Mouse (Mus musculus) macrophage (primary cell): ENCODE results near the gene Tmem205. TPM values are rescaled to one million over a fixed set of nuclear protein-coding genes. Genes with fewer than 3 reads are reported as not detected.
A peak's percentile ranks its signal among the peaks of the same experiment; 100 is the strongest.

Source experiments
- H3K27ac ChIP-seq: fragments of 350-480 bp; formaldehyde crosslinking; 2 replicates; pipeline ENCODE4 v1.9.0; 2021
- H3K36me3 ChIP-seq: fragments of 350-480 bp; formaldehyde crosslinking; 2 replicates; pipeline ENCODE4 v1.9.0; 2021; ENCODE audit errors: inconsistent target
- H3K4me3 ChIP-seq: fragments of 350-480 bp; formaldehyde crosslinking; 2 replicates; pipeline ENCODE4 v1.9.0; 2021; ENCODE audit errors: inconsistent target
- H3K79me2 ChIP-seq: fragments of 350-480 bp; formaldehyde crosslinking; 2 replicates; pipeline ENCODE4 v1.9.0; 2021; ENCODE audit errors: inconsistent target
- WGBS: methylation state at CpG from one replicate; pipeline ENCODE4 v1.1.7; 2026; ENCODE audit warnings: inconsistent platforms; ENCODE audit not compliant: missing documents; 5-methylcytosine and 5-hydroxymethylcytosine counted together
- polyA plus RNA-seq: library from polyadenylated mRNA; stranded (reverse); fragments of 250-400 nt; gene quantifications from 3 replicates; pipeline ENCODE4 v1.2.4, GENCODE M21; 2018; ENCODE audit warnings: inconsistent platforms
- total RNA-seq, 78 experiments: library from RNA; depleted of rRNA; stranded (reverse); fragments of 250-400 nt; gene quantifications; 1 replicate in 9 of 78; 2 replicates in 24 of 78; 3 replicates in 43 of 78; 4 replicates in 2 of 78; pipeline ENCODE4 v1.2.4; 2018; ENCODE audit warnings: inconsistent platforms in 56 of 78

The Tmem205 gene
- 10 to 100 TPM in 13 of 26 experiments, 1 to 10 TPM in 13; 1.2 to 40.1 (median 10.5) TPM for total RNA-seq (2018; cell fraction: chromatin; rRNA removed)
- 10 to 100 TPM; 29.1 to 56.4 (median 38.6) TPM for total RNA-seq (2018; cell fraction: cytosol; rRNA removed)
- total RNA-seq (2018; cell fraction: nucleus; rRNA removed): 10 to 100 TPM in 25 of 26 experiments, 1 to 10 TPM in 1; 10.0 to 47.0 (median 18.5) TPM
- polyA plus RNA-seq: 14.3 to 71.0 TPM (median 48.2 TPM) in 3 replicates

DNA sequence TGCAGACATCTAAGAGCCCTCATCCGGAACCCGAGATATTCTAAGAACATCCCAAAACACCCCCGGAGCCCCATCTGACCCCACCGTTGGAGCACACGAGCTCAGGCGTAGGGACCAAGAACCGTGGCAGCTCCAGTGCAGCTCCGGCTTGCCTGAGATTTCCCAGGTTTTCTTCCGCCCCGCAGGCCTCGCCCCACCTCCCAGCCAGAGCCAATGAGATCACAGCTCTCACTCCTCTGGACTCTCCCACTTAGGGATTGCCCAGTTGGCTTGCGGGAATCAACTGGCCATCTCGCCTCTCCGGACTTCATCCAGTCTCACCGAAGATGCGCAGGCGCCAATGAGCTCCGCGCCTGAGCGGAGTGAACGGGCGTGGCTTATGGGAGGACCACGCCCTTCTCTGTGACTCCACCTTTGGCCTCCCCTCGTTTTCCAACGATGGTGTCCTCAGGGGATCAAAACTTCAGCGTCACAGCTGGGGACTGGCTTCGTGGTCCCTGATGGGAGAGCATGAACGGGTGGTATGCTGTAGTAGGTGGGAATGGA is at the start of gene Tmem205, which contains the start of gene Ccdc159:
Gene Tmem205, minus strand, starts transcription at position 349 of the 546 bp plus-strand sequence.
Gene Ccdc159, plus strand, starts transcription at position 264 of the 546 bp plus-strand sequence.
- Histone ChIP-seq H3K79me2 (peaks cover 11% of the 10 kb centered on the region; the same call in 1 of the 2 replicates), H3K36me3 (no peaks in the 10 kb centered on the region), H3K27ac (peak within 1 kb of the TSS; percentile 75), H3K4me3 (peak within 1 kb of the TSS; percentile 73)
- under 1% methylated on average over 28 of the region's 28 CpGs for WGBS

DNA sequence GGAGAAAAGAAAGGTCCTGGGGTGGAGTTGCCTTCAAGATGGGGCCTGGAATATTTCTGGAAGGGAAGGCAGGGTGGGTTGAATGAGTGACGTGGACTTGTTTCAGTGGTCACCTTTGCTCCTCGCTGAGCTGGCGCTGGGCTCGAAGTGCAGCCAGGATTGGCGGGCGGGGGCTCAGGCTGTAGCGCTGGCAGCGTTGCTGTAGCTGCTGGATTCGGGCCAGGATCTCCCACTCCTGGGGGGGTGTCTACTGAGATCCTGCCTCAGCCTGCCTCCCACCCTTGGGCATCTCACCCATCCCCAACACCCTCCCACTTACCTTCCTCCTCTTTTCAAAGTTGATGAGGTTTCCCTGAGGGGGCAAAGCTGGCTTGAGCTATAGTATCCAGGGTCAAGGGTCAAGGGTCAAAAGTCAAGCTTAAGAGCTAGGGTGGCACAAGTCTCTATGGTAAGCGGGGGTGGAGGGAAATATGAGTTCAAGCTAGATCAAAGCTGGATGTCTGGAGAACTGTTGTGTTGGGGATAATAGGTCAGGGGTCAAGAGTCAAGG is 49.3 kb upstream of the Tmem205 start:
- H3K36me3 ChIP-seq: no peaks in the 10 kb centered on the region
- H3K4me3 ChIP-seq: no peak overlapping the region
- WGBS: 85% methylated on average over 10 of the region's 10 CpGs
- H3K27ac ChIP-seq: no peak overlapping the region
- H3K79me2 ChIP-seq: no peaks in the 10 kb centered on the region

DNA sequence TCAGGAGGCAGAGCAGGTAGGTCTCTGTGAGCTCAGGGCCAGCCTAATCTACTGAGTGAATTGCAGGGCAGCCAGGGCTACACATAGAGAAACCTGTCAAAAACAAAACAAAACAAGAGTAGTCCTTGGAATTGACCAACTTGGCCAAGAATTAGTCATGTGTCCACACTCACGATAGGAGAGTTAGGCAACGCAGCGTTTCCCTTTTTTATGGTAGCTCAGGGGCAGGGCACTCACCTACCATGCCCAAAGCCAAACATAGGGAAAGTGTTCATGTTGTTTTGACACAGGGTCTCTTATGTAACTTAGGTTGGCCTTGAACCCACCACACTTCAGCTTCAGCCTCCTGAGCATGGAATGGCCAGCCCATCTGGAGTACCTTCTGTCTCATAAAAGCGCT is 41.9 kb upstream of the Tmem205 start:
- Histone ChIP-seq H3K27ac (no peak overlapping the region), H3K36me3 (no peaks in the 10 kb centered on the region), H3K4me3 (no peak overlapping the region), H3K79me2 (no peaks in the 10 kb centered on the region)
- WGBS: 72% methylated on average over 4 of the region's 4 CpGs

DNA sequence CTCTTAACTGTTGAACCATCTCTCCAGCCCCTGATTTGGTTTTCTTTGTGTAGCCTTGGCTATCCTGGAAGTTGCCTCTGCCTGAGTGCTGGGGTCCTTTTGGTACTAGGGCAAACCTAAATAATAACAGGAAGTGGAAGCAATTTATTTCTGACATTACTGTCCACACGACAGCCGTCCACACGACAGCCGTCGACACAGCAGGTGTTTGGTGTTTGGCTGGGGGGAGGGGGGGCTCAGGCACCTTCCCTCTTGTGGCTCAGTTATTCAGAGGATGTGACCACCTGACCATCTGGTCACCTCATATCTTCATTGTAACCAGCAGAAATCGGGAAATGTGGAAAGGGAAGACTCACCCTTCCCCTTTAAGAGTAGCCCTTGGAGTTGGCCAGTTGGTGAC is 41.5 kb upstream of the Tmem205 start:
- H3K36me3 ChIP-seq: no peaks in the 10 kb centered on the region
- H3K4me3 ChIP-seq: no peak overlapping the region
- H3K27ac ChIP-seq: no peak overlapping the region
- 37% methylated on average over 6 of the region's 6 CpGs for WGBS
- H3K79me2 ChIP-seq: no peaks in the 10 kb centered on the region

DNA sequence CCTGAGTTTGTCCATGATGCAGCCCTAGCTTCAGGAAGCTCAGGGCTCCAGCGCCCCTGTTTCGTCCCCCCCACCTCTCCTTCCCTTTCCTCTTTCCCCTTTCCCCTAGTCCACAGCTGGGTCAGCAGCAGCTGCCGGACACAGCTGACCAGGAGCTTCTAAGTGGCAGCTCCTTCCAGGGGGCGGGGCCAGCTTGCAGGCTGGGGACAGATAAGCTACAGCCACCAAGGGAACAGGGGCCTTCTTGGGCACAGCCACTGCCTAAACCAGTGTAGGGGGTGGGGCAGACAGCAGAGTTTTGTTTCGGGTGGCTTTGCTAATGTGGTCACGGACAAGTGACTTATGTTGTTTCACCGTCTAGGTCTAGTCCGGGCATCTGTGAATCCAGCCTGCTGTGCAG is 36.1 kb upstream of the Tmem205 start, which contains the start of gene Epor:
Gene Epor, minus strand, starts transcription at position 90 of the 400 bp plus-strand sequence.
- Histone ChIP-seq H3K4me3 (peak within 1 kb of the TSS; percentile 18), H3K27ac (no peak within 1 kb of the TSS), H3K79me2 (no peaks in the 10 kb centered on the region), H3K36me3 (no peaks in the 10 kb centered on the region)
- 43% methylated on average over 8 of the region's 8 CpGs for WGBS

DNA sequence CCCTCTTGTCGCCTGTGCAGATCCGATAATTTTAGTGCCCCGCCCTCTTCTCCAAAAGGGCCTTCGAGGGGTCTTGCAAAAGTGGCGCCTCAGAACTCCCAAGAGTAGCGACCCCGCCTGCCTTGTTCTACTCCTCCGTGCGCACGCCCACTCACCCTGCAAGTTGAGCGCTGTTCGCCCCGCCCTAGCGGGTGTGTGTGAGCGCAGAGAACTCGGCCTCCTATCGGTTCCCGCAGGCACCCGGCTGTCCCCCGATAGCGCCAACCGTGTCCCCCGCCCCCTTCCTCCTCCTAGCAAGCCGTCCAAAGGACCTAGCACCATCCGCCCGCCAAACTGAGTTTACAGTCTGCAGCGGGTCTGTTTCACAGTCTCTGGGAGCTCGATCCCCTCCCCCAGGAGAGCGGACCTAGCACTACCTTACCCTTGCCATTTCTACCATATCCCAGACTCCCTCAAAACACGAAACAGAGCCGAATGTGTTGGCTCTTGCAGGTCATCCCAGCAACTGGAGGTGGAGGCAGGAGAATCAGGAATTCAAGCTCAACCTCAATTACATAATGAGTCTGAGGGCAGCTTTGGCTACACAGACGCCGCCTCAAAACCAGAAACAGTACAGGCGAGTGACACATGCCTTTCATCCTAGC is 35.2 kb upstream of the Tmem205 start:
- no peaks in the 10 kb centered on the region for H3K36me3 ChIP-seq
- H3K79me2 ChIP-seq: no peaks in the 10 kb centered on the region
- 7% methylated on average over 27 of the region's 34 CpGs for WGBS
- no peak overlapping the region for H3K27ac ChIP-seq
- H3K4me3 ChIP-seq: peak overlapping the region; percentile 18

DNA sequence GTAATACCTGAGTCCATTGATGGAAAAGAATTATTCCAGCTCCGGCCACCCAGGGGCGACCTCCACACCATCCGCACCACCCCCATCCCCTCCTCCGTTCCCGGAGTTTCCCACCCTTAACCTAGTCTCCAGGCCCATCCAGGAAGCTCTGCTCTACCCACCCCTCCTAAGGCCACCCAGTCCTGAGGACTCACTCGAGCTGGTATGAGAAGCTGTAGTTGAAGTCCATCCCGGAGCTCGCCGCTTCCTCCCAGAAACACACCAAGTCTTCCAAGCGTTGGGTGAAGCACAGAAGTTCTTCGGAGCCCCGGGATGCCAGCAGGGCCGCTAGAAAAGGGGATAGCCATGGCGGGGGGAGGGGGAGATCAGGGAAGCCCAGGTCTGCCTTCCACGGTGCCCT is 34.7 kb upstream of the Tmem205 start:
- no peaks in the 10 kb centered on the region for H3K79me2 ChIP-seq
- H3K27ac ChIP-seq: no peak overlapping the region
- H3K36me3 ChIP-seq: no peaks in the 10 kb centered on the region
- peak overlapping the region; percentile 18 for H3K4me3 ChIP-seq
- 2% methylated on average over 15 of the region's 15 CpGs for WGBS

DNA sequence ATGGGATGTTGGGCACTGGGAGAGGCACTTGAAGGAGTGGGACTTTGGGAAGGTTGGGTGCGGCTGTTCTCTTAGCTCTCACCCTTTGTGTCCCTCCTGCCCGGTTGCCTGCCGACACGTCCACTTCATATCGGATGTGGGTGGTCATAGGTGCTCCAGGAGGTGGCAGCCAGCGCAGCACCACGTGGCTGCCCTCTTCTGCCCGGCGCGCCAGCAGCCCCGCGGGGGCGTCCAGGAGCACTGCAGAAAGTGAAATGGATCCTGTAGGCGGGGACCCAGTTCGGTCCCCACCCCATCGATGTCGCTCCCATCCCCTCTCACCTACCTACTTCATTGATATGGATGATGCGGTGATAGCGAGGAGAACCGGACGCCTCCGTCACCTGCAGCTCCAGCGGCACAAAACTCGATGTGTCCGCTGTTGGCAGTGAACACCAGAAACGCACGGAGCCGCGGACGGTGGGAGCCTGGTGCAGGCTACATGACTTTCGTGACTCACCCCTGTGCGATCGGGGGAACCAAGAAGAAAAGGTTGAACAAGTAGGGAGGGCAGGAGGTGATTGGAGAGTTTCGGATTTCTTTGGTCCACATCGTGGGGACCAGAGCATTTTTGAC is 34.1 kb upstream of the Tmem205 start:
- Histone ChIP-seq H3K79me2 (no peaks in the 10 kb centered on the region), H3K27ac (no peak overlapping the region), H3K36me3 (no peaks in the 10 kb centered on the region), H3K4me3 (no peak overlapping the region; the same call in 1 of the 2 replicates)
- whole genome bisulfite sequencing: 6% methylated on average over 34 of the region's 35 CpGs

DNA sequence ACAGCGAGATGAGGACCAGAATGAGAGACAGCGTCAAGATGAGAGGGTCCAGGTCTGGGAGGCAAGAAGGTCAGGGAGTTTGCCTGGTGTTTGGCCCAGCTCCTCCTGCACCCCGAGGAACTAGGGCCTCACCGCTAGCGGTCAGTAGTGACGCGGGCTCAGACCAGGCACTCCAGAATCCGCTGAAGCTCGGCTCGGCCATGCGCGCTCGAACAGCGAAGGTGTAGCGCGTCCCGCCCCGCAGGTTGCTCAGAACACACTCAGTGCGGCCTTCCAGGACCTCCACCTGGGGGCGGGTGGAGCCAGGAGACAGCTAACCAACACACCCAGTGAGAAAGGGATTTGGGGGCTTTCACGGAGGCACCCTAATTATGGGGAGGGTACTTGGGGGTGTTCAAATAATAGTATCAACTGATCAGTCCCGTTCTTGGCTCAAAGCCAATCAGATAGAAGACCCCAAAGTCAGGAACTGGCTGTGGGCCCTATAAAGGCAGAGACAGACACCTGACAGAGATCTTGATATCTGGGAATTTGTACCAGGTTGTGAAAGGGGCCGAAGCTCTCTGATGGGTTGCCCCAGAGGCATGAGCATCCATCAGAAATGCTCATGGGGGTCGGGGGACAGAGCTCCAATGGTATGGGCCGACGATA is 33.3 kb upstream of the Tmem205 start:
- Histone ChIP-seq H3K79me2 (no peaks in the 10 kb centered on the region), H3K27ac (no peak overlapping the region), H3K36me3 (no peaks in the 10 kb centered on the region), H3K4me3 (no peak overlapping the region)
- 88% methylated on average over 26 of the region's 26 CpGs for WGBS

DNA sequence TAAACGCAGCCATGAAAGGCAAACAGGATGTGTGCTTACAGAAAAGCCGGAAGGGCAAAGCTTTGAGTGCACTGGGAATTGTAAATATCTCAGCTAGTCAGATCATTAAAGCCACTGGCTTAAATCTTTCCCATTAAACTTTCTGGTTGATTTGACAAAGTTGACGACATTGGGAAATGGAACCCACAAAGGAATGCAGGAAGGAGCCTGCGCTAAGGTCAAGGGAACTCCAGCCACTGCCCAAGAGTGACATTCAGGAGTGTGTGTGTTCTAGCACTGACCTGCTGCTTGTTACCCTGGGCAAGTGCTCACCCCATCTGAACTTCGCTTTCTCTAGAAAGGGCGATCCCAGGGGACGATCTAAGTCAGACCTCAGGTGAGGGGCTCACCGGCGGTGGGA is 32.8 kb upstream of the Tmem205 start:
- WGBS: 90% methylated on average over 9 of the region's 9 CpGs
- Histone ChIP-seq H3K27ac (no peak overlapping the region), H3K79me2 (no peaks in the 10 kb centered on the region), H3K36me3 (no peaks in the 10 kb centered on the region), H3K4me3 (no peak overlapping the region)

DNA sequence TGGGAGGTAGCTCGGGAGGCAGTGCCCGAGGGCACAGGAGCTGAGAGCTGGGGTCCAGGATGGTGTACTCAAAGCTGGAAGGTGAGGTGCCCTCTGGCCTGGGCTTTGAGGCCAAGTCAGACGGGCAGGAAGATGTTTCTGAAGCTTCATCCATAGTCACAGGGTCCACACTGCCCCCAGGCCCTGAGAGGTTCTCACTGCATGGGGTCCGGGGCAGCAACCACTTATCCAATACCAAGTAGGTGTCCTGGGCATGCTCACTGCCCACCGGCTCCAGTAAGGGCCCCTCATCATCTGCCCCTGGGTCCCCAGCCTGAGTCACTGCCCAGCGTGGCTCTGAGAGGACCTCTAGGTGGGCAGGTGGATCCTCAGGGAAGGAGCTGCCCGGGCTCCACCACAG is 31.9 kb upstream of the Tmem205 start:
- 94% methylated on average over 7 of the region's 7 CpGs for WGBS
- Histone ChIP-seq H3K79me2 (no peaks in the 10 kb centered on the region), H3K36me3 (no peaks in the 10 kb centered on the region), H3K27ac (no peak overlapping the region), H3K4me3 (no peak overlapping the region)

DNA sequence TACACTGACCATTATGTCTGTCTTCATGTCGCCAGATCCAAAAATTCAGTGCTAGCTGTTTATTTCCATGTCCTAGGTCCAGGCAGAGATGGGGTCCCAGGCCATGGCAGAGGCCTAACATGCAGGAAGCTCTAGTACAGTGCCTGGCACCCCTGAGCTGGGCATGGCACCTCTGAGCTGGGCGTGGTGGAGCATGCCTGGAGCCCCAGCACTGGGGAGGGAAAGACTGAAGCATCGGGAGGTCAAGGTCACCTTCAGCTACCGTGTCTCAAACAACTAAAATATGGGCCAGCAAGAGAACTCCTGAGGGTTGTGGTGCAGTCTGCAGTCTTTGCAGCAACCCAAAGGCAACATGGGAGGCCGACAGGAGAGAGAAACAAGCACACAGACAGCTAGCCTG is 31.0 kb upstream of the Tmem205 start:
- H3K36me3 ChIP-seq: no peaks in the 10 kb centered on the region
- H3K4me3 ChIP-seq: no peak overlapping the region
- no peaks in the 10 kb centered on the region for H3K79me2 ChIP-seq
- WGBS: 97% methylated on average over 5 of the region's 5 CpGs
- H3K27ac ChIP-seq: no peak overlapping the region

DNA sequence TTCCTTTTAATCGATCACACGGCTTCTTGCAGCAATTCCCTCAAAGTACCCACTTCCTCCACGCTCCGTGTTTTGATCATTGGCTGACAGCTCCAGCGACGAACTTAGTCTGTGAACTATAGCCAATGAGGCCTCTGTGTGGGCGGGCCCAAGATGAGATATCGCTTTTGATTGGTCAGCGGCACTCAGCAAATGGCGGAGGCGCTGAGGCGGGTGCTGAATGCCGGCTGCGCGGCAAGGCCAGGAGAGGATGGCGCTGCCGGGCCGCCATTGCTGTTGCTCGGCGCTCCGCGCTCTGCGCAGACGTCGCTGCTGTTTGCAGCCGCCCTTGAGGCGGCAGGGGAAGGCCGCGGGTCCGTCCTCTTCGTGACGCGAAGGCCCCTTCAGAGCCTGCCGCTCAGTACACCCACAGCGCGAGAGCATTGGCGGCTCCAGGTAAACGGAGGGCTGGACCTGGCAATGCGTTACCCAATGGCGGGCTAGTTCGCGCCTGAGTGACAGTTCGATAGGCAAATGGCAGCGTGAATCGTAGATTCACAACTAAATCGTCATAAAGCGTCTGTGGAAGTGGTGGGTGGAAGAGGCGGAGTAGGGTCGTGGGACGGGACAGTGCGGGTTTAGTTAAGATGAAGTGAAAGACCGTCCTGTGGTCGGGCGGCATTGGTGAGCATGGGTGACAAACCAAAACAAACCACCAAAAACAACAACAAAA is 28.4 kb upstream of the Tmem205 start, which contains the start of gene Swsap1:
Gene Swsap1, plus strand, starts transcription at position 186 of the 712 bp plus-strand sequence.
- Histone ChIP-seq H3K79me2 (no peaks in the 10 kb centered on the region), H3K27ac (peak within 1 kb of the TSS; percentile 55), H3K4me3 (peak within 1 kb of the TSS; percentile 58), H3K36me3 (no peaks in the 10 kb centered on the region)
- under 1% methylated on average over 50 of the region's 54 CpGs for WGBS

DNA sequence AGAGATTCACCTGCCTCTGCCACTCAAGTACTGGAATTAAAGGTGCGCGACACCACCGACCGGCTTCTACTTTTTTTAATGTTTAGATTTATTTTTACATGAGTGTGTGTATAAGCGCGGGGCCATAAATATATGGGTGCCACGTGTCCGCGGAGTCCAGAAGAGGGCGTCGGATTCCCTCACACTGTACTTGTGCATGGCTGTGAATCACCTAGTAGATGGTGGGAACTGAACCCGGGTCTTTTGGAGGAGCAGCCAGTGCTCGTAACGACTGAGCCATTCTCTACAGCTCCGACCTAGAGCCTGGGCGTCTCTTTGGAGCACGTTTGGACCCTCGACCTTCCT is 27.8 kb upstream of the Tmem205 start:
- 0% methylated on average over 18 of the region's 18 CpGs for WGBS
- Histone ChIP-seq H3K27ac (peak overlapping the region; percentile 55), H3K36me3 (no peaks in the 10 kb centered on the region), H3K79me2 (no peaks in the 10 kb centered on the region), H3K4me3 (peak overlapping the region; percentile 43)
